Mouse (Mus musculus): ENCODE data around the gene Osr1.
A peak's percentile ranks its signal among the peaks of the same experiment; 100 is the strongest.

Osr1 gene

DNA sequence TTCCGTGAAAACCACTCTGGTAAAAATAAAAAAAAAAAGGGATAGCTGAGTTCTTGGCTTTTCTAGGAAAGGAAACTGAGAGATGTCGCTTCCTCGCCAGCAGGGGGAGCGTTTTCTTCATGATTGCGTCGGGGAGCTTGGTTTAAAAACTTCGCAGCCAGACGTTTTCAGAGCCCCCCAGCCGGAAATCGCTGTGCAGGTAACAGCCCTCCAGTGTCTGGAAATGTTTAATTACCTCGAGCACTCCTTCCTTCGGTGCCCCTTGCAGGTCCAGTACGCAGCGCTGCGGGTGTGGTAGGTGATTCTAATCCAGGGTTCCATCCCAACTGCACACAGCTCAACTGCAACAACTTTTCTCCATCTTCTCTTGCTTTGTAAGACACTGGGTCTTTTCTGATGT lies at the start of gene Osr1:
Osr1 (plus strand) TSS at position 146 of the 400 bp plus-strand sequence.
- DNase-seq (ENCODE audit: low spot score in 2 of 2): peak; percentile 71 to 72

DNA sequence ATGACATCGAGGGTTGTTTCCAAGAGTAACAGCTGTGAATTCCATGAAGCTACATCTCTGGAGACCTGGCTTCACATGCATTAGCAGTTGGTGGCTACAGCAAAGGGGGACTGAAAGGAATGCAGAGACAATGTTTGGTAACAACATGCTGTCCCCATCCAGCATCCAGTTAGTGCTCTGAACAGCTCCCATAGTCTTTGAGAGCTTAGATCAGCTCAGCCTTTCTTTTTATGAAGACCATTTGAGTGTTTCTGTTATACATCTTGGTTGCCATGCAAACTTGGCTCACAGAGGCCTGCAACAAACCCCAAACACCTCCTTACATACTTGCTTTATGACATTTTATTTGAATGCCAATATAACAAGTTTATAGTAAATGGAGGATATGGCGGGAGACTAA lies 19.6 kb upstream of the Osr1 start:
- no peak for DNase-seq (ENCODE audit: low spot score in 2 of 2)

DNA sequence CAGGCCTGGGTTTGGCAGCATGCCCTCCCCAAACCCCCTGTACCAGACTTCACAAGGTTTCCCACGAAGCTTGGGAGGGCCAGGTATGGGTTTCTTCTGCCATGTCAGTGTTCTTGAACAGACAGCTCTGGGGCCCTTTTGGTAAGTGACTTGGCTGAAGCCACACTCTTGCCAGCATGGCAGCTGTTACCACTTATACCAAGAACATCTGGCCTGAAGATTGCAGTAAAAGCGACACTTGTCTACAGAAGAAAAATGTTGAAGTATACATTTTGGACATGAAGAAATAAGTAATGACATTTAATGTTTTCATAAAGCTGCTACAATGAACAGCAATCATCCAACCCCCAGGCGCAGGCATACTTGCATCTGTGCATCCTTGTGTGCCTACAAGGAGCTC lies 5.0 kb upstream of the Osr1 start:
- DNase-seq (ENCODE audit: low spot score in 2 of 2): no peak

DNA sequence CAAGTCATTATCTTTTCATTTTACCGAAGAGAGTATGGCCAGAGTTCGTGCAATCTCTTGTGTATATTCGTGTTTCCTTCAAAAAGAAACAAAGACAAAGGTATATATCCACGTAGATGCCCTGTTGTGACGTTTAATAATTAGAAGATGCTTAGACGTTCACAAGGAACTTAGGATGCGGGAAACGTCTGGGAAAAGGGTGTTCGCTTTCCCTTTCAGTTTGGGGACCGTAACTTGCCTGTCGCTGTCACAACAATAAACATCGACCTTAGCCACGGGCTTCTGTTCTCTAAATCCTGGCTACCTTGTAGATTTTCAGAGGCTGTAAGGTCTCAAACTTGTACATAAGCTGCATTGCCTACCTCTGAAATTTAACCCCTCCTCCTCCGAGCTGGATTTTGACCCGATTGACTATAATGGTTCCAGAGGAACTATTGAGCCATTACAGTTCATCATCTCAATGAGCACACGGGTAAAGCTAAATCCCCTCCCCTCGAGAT lies 630 bp downstream of the Osr1 start:
- DNase-seq (ENCODE audit: low spot score in 2 of 2): no peak

DNA sequence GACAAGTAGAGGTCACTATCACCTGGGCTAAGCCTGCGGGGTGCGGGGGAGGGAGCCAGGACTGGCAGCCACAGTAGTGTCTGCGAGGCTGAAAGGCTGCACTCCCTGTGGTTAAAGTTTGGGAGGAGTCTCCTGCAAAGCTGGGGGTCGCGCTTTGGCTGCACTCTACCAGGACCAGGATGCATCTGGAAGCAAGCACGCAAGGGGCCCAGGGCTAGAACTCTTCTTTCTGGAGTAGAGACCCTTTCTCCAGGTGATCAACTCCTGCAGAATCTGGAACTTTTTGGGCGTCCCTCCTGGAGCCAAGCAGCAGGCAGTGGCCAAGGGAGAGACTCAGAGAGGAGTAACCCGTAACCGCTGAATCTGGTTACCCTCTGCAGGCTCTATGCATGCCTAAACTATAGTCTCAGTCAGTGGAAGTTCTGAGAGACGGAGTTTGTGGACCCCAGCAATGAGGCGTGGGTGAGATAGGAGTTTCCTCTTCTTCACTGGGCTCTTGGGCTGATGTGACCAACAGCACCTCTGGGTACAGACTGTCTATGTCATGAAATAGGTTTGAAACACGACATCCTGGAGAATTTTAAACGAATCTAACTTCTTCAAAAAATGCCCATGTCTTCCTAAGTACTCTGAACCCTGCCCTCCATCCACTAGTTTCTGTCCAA lies 1.5 kb downstream of the Osr1 start:
- DNase-seq (ENCODE audit: low spot score in 2 of 2): no peak

DNA sequence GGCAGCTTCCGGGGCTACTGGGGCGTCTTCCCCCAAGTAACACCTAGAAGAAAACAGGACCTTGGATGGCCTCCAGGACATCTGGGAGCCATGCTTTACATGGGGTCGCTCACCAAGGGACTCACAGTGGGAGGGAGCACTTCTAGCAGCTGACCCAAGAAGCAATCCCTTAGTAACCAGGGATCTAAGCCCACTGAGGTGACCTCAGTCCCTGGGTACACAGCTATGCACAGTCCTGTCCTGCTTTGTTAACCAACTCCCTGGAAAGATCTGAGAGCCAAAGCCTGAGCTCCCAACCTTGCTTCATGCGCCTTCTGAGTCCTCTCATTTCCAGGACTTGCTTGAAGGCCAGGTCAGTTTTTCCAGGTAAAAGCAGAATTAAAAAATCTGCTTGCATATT lies 2.1 kb downstream of the Osr1 start:
- DNase-seq (ENCODE audit: low spot score in 2 of 2): no peak

DNA sequence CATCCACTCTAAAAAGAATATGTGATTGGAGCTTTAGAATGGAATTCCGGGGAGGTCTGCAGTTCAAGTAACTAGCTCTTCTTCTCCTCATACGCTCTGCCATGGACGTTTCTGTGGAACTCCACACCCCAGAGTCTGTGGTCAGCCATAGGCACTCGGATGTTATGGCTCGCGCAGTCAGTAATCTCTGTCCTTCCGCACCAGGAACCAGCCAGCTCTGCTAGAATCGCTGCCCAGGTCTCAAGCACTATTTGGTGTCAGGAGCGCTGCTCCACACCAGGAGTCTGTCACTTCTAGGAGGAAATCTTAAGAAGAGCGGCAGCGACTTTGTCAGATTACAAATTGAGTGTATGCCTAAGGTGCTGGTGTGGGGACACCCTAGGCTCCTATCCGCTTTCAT lies 3.8 kb downstream of the Osr1 start:
- DNase-seq (ENCODE audit: low spot score in 2 of 2): no peak

DNA sequence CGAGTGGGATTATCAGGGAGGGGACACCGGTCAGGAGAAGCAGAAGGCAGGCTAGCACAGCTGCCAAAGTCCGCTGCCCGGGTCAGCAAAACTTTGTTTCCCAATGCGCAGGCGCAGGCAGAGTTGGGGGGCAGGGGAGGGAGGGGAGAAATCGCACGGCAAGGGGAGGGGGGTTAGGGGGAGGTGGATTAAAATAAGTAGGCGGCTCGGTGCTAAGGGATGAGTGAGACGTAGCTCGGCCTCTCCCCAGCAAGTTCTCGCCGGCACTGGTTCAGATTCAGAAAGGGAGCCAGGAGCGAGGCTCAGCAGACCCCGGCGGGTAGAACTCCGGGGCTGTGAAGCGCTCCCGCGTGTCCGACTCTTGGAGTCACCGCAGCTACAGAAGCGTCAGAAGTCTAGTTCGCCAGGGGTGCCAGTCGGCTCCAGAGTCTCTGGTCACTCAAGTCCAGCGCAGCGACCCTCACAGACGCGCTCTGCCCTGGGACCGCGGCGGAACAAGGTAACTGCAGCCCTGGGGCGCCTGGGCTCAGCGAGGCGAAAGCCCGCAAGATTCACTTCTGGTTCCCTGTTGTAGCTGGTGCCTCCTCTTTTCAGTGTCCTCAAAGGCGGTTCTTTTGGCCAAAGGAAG lies 4.4 kb downstream of the Osr1 start:
- no peak for DNase-seq (ENCODE audit: low spot score in 2 of 2)

DNA sequence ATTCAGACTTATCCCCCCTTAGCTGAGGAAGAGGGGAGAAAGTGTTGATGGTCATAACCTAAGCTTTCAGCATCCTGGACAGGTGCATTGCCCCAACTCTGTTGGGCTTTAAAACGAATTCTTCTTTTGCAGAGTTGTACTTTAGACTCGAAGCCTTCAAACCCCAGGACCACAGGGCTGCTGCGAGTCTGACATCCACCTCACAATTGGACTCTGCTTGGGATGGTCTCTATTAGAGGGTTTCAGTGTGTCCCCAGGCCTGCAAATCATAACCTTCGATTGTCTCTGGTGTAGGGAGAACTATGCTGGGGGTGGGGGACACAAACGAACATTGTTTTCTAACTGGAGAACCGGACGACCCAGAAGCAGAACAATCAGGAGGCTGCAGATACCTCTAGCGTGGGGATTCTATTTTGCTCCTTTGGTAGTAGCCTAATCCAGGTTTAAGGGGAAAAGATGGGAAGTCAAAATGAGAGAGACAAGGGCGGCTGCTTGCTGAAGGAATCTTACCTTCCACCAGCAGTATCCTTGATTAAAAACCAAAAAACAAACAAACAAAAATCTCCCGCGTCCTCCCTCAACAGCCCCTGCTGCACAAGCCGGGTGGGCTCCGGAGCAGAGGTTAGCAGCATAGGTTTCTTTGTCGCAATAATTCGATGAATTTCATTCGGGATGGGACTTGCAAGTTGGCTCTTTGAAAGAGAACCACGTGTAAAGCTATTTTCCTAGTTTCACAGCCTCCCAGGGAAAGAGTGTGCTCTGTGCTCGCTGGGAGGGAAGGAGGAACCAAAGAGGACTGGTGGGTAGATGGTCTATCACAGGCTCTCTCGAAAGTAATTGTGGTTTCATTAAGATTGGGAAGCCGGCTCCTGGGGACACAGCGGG lies 5.5 kb downstream of the Osr1 start:
- DNase-seq (ENCODE audit: low spot score in 2 of 2): no peak

DNA sequence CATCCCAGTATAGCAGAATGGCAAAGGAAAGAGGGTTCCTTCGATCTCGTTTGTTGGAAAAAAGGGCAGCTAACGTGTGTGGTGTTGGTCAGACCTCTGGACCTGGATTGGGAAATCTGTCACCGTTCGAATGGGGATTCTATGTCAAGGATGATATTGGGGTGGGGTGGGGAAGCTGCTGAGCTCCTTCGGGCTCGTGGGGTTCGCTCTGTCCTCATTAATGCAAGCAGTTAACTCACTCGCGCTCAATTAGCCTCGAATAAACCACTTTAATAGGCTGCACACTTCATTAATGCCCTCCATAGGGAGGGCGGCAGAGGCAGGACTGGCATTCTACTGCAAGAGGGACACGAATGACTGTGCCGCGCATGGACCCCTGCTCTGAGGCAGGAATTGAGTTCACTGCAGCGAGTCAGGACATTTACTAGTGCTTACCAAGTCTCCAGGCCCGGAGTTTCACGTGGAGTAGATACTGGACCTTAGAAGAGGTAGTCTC lies 6.2 kb downstream of the Osr1 start:
- DNase-seq (ENCODE audit: low spot score in 2 of 2): no peak

DNA sequence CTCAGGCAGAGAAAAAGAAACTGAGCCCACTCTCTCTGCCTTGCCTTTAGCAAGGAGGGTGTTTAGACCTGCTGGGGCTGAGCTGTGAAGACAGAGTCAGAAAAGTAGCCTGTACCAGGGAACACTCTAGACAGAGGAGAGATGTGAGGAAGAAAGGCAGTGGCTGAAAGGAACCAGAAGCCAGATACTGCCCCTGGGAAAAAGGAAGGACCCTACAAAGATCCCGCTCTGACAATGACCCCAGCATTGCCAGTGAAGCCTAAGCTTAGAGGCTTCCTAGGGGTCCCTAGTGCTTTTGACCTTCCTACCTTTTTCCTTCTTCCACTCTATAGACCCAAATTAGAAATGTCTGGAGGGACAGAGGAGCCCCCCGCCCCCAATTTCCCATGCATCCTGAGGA lies 7.7 kb downstream of the Osr1 start:
- no peak for DNase-seq (ENCODE audit: low spot score in 2 of 2)

DNA sequence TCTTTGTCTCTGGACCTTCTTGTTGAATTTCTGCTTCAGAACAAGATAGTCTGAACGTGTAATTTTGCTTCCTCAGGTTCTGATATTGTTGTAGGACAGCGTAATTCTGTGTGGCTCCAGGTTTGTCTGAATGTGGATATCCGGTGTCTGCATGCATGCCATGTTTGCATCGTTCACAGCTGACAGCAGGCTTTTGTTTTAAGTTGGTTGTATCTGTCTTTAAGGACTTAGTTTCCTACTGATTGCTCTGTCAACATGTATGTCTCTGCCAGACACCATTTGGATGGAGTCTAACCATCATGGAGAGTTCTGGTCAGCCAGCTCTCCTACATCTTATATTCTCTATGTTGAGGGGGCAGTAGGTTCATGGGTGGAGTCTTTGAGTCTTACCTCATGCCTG lies 8.7 kb downstream of the Osr1 start:
- no peak for DNase-seq (ENCODE audit: low spot score in 2 of 2)

DNA sequence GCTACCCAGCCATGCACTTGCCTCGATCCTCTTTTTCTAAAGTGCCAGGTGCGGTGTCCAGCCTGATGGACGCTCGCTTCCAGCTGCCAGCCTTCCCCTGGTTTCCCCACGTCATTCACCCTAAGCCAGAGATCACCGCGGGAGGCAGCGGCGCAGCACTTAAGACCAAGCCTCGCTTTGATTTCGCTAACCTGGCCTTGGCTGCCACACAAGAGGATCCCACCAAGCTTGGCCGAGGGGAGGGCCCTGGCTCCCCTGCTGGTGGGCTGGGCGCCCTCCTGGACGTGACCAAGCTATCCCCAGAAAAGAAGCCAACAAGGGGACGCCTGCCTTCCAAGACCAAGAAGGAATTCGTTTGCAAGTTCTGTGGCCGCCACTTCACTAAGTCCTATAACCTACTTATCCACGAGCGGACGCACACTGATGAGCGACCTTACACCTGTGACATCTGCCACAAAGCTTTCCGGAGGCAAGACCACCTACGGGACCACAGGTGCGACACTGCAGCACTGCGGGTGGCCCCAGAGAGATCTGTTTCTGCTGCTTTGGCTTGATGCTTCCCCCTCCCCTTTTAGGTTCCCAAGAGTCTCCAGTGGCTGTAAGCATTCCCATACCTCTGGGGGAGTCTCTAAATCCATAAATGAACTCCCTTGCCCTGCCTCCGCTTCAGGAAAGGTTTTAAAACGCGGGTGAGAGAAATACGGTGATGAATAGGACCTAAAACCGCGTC lies 9.6 kb downstream of the Osr1 start:
- no peak for DNase-seq (ENCODE audit: low spot score in 2 of 2)

DNA sequence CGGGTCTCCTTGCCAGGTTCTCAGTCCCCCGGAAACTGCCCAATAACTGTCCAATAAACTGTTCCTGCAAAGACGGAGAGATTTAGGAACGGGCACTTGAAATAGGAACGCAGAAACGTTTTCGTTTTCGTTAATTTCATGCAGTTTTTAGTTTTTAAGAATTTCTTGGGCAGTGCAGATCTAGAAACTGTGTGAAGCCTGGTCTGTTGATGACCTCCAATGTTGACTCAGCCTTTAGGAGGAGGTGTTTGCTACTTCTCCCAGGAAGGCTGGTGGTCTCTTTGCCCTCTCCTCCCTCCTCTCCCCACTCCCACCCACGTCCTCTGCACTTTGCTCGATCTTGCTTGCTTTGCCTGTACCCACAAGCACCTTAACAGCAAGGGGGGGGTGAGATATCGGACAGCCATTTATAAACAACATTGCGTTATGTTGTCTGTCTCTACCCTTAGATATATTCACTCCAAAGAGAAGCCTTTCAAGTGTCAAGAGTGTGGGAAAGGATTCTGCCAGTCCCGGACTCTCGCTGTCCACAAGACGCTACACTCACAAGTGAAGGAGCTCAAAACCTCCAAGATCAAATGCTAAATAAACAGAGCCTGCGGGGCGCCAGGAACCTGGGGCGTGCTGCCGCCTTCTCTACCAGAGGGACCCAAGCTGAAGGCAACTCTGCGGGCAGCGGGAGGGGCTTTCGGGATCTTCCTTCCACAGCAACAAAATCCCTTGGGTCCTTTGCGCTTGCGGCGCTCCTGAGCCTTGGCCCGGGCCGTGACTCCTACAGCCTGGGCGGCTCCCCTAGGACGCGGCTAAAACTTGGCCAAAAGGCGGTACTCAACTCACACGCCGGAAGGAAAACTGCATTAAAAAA lies 10.4 kb downstream of the Osr1 start:
- no peak for DNase-seq (ENCODE audit: low spot score in 2 of 2)

DNA sequence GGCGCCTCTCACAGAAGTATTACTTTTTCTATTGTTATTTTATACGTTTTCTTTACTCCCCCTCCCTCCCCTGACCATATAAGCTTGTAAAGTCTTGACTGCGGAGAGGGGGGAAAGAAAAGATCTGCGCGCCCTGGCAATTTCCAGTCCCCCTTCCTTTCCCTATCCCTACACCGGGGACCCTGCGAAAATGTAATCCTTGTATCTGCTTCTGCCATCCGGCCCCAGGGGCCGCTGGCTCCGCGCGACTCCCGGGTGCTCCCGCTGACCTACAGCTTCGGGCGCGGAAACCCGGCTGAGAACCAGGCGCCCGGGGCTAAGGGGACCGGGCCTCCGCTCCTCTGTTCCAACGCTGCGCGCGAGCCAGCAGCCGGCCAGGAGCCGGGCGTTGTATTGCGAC lies 11.1 kb downstream of the Osr1 start:
- no peak for DNase-seq (ENCODE audit: low spot score in 2 of 2)

DNA sequence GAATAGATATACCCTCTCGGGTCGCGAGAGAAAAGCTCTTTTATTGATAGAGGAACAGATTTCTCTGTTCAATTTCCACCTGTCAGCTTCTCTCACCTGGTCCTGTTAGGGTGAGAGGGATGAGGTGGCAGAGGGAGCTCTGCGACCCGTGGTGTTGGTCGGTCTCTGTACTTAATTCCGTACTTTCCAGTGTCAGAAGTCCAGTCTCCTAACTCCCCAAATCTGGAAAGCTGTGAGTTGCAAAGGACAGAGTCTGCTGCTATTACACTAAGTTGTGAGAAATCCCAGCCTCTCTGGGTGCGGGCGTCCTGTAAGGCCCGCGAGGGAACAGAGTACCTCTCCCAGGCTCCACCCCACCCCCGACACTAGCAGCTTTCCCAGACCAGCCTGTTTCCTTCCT lies 11.6 kb downstream of the Osr1 start:
- DNase-seq (ENCODE audit: low spot score in 2 of 2): no peak

DNA sequence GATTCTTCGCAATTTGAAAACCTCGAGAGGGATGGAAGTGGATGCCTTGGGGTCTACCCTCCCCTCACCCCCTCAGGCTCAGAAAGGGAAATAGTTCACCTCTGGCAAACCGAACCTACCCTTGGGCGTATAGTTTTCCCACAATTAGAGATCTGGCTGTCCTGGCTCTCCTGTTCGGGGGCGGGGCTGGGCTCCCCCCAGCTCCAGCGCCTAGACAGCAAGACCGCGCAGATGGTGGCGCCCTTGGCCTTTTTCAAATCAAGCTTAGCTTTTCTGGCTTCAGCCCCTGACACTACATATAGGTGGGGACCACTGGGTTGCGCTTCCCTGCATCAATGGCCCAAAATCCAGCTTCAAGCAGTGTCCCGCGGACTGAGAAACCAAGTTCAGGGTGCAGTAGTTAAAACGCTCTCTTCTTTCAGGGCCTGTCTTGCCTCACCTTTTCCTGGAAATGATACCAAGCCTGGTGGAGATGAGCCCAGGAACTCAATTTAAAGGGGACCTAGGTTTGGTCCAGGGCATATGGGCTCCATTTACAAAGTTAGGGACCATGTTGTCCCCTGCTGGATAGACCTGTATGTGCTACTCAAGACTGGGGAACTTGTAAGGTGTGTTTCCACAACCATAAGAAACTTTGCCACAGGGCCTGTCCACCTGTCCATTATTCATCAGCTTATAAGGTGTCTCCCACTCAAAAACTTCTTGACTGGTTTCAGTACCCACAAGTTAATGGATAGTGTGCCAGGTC lies 12.5 kb downstream of the Osr1 start:
- DNase-seq (ENCODE audit: low spot score in 2 of 2): no peak

DNA sequence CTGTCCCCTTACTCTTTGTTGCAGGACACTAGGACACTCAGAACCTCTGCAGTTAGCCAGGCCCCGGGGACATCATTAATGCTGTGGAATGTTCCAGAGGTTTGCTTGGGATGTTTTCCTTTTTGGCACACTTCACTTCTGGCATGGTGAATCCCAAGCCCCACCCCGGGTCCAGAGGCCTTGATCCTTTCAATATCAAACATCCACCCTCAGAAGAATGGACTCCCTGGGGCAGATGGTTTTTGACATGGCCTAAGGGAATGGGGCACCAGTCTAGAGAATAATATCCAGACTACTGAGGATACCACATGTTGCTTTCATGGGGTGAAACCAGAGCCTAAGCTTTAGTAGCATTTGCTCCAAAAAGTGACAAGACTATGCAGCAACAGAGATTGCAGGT lies 13.5 kb downstream of the Osr1 start:
- DNase-seq (ENCODE audit: low spot score in 2 of 2): no peak

DNA sequence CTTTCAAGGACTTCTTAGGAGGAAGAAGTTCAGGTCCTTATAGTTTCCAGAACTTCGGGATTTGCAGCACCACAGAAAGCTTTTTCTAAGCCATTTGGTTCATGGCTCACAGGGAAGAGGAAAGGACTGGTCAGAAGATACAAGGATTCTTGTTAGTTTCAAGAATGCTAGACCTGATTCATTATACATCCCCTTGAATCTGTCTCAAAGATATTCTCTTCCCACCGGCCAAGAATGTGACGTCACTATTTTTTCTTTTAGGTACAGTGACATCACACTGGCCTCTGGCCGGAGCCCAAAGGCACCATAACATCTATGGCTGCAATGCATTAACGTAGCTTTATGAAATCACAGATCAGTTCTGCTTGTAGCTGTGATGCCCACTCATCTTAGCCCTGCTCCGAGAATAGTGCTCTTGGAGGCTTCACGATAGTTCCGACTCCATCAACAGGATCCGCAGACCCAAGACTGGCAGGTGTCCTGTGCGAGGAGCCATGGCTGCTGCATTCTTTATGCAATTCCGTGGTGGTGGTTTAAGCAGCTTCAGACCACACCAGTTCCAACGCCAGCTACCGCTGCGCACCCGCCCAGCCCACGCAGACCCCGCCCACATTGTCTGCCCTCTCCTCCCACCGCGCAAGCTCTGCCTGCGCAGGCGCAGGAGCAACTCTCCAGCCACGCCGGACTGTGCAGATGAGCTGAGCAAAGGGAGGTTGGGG lies 14.6 kb downstream of the Osr1 start:
- DNase-seq (ENCODE audit: low spot score in 2 of 2): no peak

DNA sequence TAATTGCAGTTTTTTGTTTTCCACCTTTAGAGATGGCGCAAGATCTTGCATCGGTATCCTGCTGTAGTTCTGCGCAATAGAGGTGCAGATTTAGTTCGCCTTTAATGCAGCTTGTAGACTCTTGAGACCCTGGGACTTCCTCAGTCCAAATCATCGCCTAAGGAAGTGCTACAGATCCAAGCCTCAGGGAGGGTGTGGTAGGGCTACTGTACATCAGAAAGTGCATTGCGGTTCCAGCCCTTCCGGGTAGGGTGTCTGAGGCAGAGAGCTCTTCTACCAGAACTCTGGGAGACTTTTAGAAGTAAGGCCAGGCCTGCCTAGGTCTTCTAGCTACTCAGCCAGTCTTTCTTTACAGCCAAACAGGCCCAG lies 15.2 kb downstream of the Osr1 start:
- no peak for DNase-seq (ENCODE audit: low spot score in 2 of 2)
